Mouse (Mus musculus) myocyte (in vitro differentiated cells): ENCODE measurements around the gene Slc5a4a. TPM values are rescaled to one million over a fixed set of nuclear protein-coding genes. Genes with fewer than 3 reads are reported as not detected.

Experiments
- H3K27me3 ChIP-seq: one replicate; pipeline ENCODE4 v1.6.1; 2011; ENCODE audit not compliant: control insufficient read depth, insufficient read depth, insufficient read length
- H3K36me3 ChIP-seq: one replicate; pipeline ENCODE4 v1.6.1; 2011; ENCODE audit not compliant: control insufficient read depth, insufficient read depth
- H3K4me2 ChIP-seq: one replicate; pipeline ENCODE4 v1.6.1; 2011; ENCODE audit warnings: low read depth, control low read depth
- H3K4me3 ChIP-seq: one replicate; pipeline ENCODE4 v1.5.1; 2011; ENCODE audit warnings: mild to moderate bottlenecking, control low read depth, moderate library complexity
- H3K79me2 ChIP-seq: one replicate; pipeline ENCODE4 v1.6.1; 2011; ENCODE audit not compliant: control insufficient read depth, insufficient read depth
- H3ac ChIP-seq: one replicate; pipeline ENCODE4 v1.6.1; 2011; ENCODE audit not compliant: control insufficient read depth, insufficient read length
- CEBPB ChIP-seq: IDR thresholded peaks from 2 replicates; pipeline ENCODE4 v1.6.1; 2011; ENCODE audit warnings: mild to moderate bottlenecking, moderate library complexity; ENCODE audit not compliant: poor library complexity, insufficient read depth, severe bottlenecking
- E2F4 ChIP-seq: IDR thresholded peaks from one replicate; pipeline ENCODE4 v1.6.1; 2011; ENCODE audit warnings: mild to moderate bottlenecking, control low read depth, moderate library complexity; ENCODE audit not compliant: insufficient read depth
- MAX ChIP-seq: IDR thresholded peaks from one replicate; pipeline ENCODE4 v1.6.1; 2011; ENCODE audit warnings: low read depth, mild to moderate bottlenecking, control low read depth
- MYOD1 ChIP-seq, 3 experiments: IDR thresholded peaks; one replicate each; pipeline ENCODE4 v1.6.1; 2011; ENCODE audit warnings: control low read depth in 2 of 3, low read depth in 2 of 3, mild to moderate bottlenecking in 2 of 3, moderate library complexity in 1 of 3; ENCODE audit not compliant: insufficient read length in 2 of 3, control insufficient read depth in 1 of 3
- MYOG ChIP-seq, 3 experiments: IDR thresholded peaks; one replicate each; pipeline ENCODE4 v1.6.1; 2011; ENCODE audit warnings: control low read depth in 2 of 3, low read depth in 2 of 3, mild to moderate bottlenecking in 2 of 3; ENCODE audit not compliant: insufficient read length in 2 of 3, control insufficient read depth in 1 of 3, insufficient read depth in 1 of 3
- POLR2A ChIP-seq: IDR thresholded peaks from one replicate; pipeline ENCODE4 v1.6.1; 2011; ENCODE audit warnings: low read depth, mild to moderate bottlenecking, control low read depth, moderate library complexity; ENCODE audit not compliant: insufficient read length
- POLR2AphosphoS2 ChIP-seq: IDR thresholded peaks from one replicate; pipeline ENCODE4 v1.6.1; 2011; ENCODE audit warnings: low read depth, control low read depth; ENCODE audit not compliant: insufficient read length
- REST ChIP-seq: IDR thresholded peaks from one replicate; pipeline ENCODE4 v1.6.1; 2011; ENCODE audit warnings: mild to moderate bottlenecking, control low read depth, moderate library complexity; ENCODE audit not compliant: insufficient read depth, insufficient read length
- SRF ChIP-seq: IDR thresholded peaks from one replicate; pipeline ENCODE4 v1.6.1; 2011; ENCODE audit warnings: low read depth; ENCODE audit not compliant: control insufficient read depth, insufficient read length
- TCF12 ChIP-seq: IDR thresholded peaks from one replicate; pipeline ENCODE4 v1.6.1; 2011; ENCODE audit warnings: mild to moderate bottlenecking, control low read depth; ENCODE audit not compliant: poor library complexity, insufficient read depth, severe bottlenecking
- TCF3 ChIP-seq: IDR thresholded peaks from one replicate; pipeline ENCODE4 v1.6.1; 2011; ENCODE audit warnings: low read depth, control low read depth; ENCODE audit not compliant: insufficient read length
- USF1 ChIP-seq: IDR thresholded peaks from one replicate; pipeline ENCODE4 v1.6.1; 2011; ENCODE audit warnings: low read depth, mild to moderate bottlenecking, control low read depth, moderate library complexity
- polyA plus RNA-seq: library from polyadenylated mRNA; unstranded; fragments of >200 nt; fragmentation: generic; extraction: Trizol; gene quantifications from one replicate; pipeline ENCODE4 v1.2.1, GENCODE M21; 2012; ENCODE audit warnings: missing spikeins

Slc5a4a gene
- polyA plus RNA-seq, 1 experiment, result not detected

GRCm38 (mm10) chr10:76188010-76188409 lies 40.8 kb downstream of the Slc5a4a start:
- no peaks in the 10 kb centered on the region for H3K36me3 ChIP-seq
- H3K79me2 ChIP-seq, result no peaks in the 10 kb centered on the region
- no peak for TF ChIP-seq TCF3
- no peak for TF ChIP-seq E2F4
- no peak for TF ChIP-seq POLR2A
- no peak for TF ChIP-seq MAX
- no peak for TF ChIP-seq MYOG (IDR thresholded peaks at IDR 0.05; ENCODE audit: control insufficient read depth in 1 of 3, insufficient read depth in 1 of 3, insufficient read length in 2 of 3, low read depth in 2 of 3)
- TF ChIP-seq REST, result no peak
- no peak for TF ChIP-seq POLR2AphosphoS2
- no peak overlapping the region for H3K4me3 ChIP-seq
- no peak overlapping the region for H3ac ChIP-seq
- no peak overlapping the region for H3K4me2 ChIP-seq
- H3K27me3 ChIP-seq, result peaks cover 11% of the 10 kb centered on the region

GRCm38 (mm10) chr10:76201416-76201815 lies 54.2 kb downstream of the Slc5a4a start:
- Histone ChIP-seq H3K79me2 (no peaks in the 10 kb centered on the region), H3K27me3 (no peaks in the 10 kb centered on the region), H3K4me2 (no peak overlapping the region), H3K36me3 (peaks cover 3% of the 10 kb centered on the region), H3K4me3 (no peak overlapping the region), H3ac (no peak overlapping the region)
- TF ChIP-seq TCF3, result no peak
- no peak for TF ChIP-seq MAX
- no peak for TF ChIP-seq CEBPB
- no peak for TF ChIP-seq TCF12
- no peak for TF ChIP-seq POLR2A
- no peak for TF ChIP-seq MYOG (IDR thresholded peaks at IDR 0.05; ENCODE audit: control insufficient read depth in 1 of 3, insufficient read depth in 1 of 3, insufficient read length in 2 of 3, low read depth in 2 of 3)
- TF ChIP-seq REST, result no peak
- no peak for TF ChIP-seq USF1
- no peak for TF ChIP-seq E2F4
- no peak for TF ChIP-seq SRF

- Histone ChIP-seq H3K79me2 (no peaks in the 10 kb centered on the region), H3ac (no peak overlapping the region), H3K27me3 (no peaks in the 10 kb centered on the region), H3K4me3 (no peak overlapping the region), H3K36me3 (peaks cover 4% of the 10 kb centered on the region), H3K4me2 (no peak overlapping the region)
- no peak for TF ChIP-seq TCF3
- TF ChIP-seq MYOG (IDR thresholded peaks at IDR 0.05; ENCODE audit: control insufficient read depth in 1 of 3, insufficient read depth in 1 of 3, insufficient read length in 2 of 3, low read depth in 2 of 3), result no peak
- no peak for TF ChIP-seq REST
- no peak for TF ChIP-seq E2F4
- TF ChIP-seq POLR2AphosphoS2, result no peak
- no peak for TF ChIP-seq SRF
- no peak for TF ChIP-seq MYOD1 (IDR thresholded peaks at IDR 0.05; ENCODE audit: control insufficient read depth in 1 of 3, insufficient read length in 2 of 3, low read depth in 2 of 3)
- TF ChIP-seq CEBPB, result no peak
- no peak for TF ChIP-seq POLR2A
- TF ChIP-seq TCF12, result no peak
- no peak for TF ChIP-seq MAX
- TF ChIP-seq USF1, result no peak
These were observed 54.7 kb downstream of the Slc5a4a start for GRCm38 (mm10) chr10:76201978-76202377.

GRCm38 (mm10) chr10:76203798-76204283 lies 56.6 kb downstream of the Slc5a4a start:
- no peak overlapping the region for H3K4me3 ChIP-seq
- no peaks in the 10 kb centered on the region for H3K79me2 ChIP-seq
- TF ChIP-seq MYOG (IDR thresholded peaks at IDR 0.05; ENCODE audit: control insufficient read depth in 1 of 3, insufficient read depth in 1 of 3, insufficient read length in 2 of 3, low read depth in 2 of 3) (no peak), MYOD1 (IDR thresholded peaks at IDR 0.05; ENCODE audit: control insufficient read depth in 1 of 3, insufficient read length in 2 of 3, low read depth in 2 of 3) (no peak), REST (no peak), POLR2AphosphoS2 (no peak), TCF12 (no peak), POLR2A (no peak), TCF3 (no peak), MAX (no peak), CEBPB (no peak)

GRCm38 (mm10) chr10:76207262-76207796 lies 60.1 kb downstream of the Slc5a4a start:
- H3K79me2 ChIP-seq, result no peaks in the 10 kb centered on the region
- H3K27me3 ChIP-seq, result no peaks in the 10 kb centered on the region
- H3ac ChIP-seq, result no peak overlapping the region
- TF ChIP-seq POLR2A (no peak), MYOG (IDR thresholded peaks at IDR 0.05; ENCODE audit: control insufficient read depth in 1 of 3, insufficient read depth in 1 of 3, insufficient read length in 2 of 3, low read depth in 2 of 3) (no peak), MAX (no peak), E2F4 (no peak), MYOD1 (IDR thresholded peaks at IDR 0.05; ENCODE audit: control insufficient read depth in 1 of 3, insufficient read length in 2 of 3, low read depth in 2 of 3) (no peak), SRF (no peak), TCF12 (no peak), USF1 (no peak), CEBPB (no peak), TCF3 (no peak), POLR2AphosphoS2 (no peak), REST (no peak)
- no peak overlapping the region for H3K4me3 ChIP-seq
- no peak overlapping the region for H3K4me2 ChIP-seq
- peaks cover 12% of the 10 kb centered on the region for H3K36me3 ChIP-seq

More at GRCm38 (mm10) chr10:76203798-76204283, 56.6 kb downstream of the Slc5a4a start:
- no peak overlapping the region for H3ac ChIP-seq
- peaks cover 4% of the 10 kb centered on the region for H3K36me3 ChIP-seq
- H3K27me3 ChIP-seq, result no peaks in the 10 kb centered on the region
- H3K4me2 ChIP-seq, result no peak overlapping the region
